In the genomic region with DNA sequence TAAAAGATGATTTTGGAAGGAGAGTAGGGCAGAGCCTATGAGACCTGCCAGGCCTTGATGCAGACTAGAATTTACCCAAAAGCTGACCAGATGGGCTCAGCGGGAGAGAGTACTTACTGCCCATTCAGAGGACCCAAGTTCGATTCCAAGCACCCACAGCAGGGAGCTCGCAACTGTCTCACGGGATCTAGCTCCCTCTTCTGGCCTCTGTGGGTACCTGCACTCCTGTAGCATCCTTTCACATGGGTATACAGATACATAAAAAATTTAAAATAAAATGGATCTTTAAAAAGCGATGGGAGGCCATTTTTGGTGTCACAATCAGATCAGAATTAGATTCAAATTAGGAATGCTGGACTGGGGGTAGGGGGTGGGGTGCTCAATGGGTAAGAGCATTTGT, we compare ENCODE assay signal across 22 mouse cellular contexts. TPM values are rescaled to one million over a fixed set of nuclear protein-coding genes. Genes with fewer than 3 reads are reported as not detected.
DNase-seq lines count a peak whose midpoint lies in the region; ATAC-seq and TF ChIP-seq lines count a peak whose summit lies in the region.
"Had no signal": no experiment of that assay in that cellular context is flagged by ENCODE, and none has a peak within 500 bp of the region (broad histone marks: within the 10 kb centered on the region; RNA-seq: fewer than 3 reads in every experiment).

No protein-coding gene starts in this region.

- no peak overlapping the region for H3K4me2 ChIP-seq in heart, embryonic 15.5 days
- no peak overlapping the region for H3K4me2 ChIP-seq in heart, embryonic 11.5 days
- H3K4me2 ChIP-seq in liver, postnatal 0 days (ENCODE audit: low read depth, low read length), result no peak overlapping the region
- no peak overlapping the region for H3K4me2 ChIP-seq in midbrain, postnatal 0 days (ENCODE audit: low read depth, low read length, poor library complexity, severe bottlenecking)
- H3K4me2 ChIP-seq: hindbrain, embryonic 14.5 days had no signal

- peak; percentile 21; the same call in 1 of the 2 replicates for TF ChIP-seq CTCF in liver, postnatal 0 days (IDR thresholded peaks at IDR 0.05; ENCODE audit: low read depth)
- peak; percentile 61 for TF ChIP-seq CTCF in ES-Bruce4 (IDR thresholded peaks at IDR 0.05; ENCODE audit: low read depth, low read length)
- no peak for TF ChIP-seq CTCF in midbrain, postnatal 0 days (IDR thresholded peaks at IDR 0.05)

- no peak overlapping the region for H3K9ac ChIP-seq in heart, embryonic 15.5 days
- H3K9ac ChIP-seq in heart, embryonic 11.5 days (ENCODE audit: low read depth, low read length), result no peak overlapping the region
- no peak overlapping the region for H3K9ac ChIP-seq in liver, postnatal 0 days (replicated peaks)
- no peak overlapping the region for H3K9ac ChIP-seq in ES-Bruce4 (ENCODE audit: low read depth, poor library complexity, severe bottlenecking)
- H3K9ac ChIP-seq in midbrain, postnatal 0 days (replicated peaks; ENCODE audit: low read length, poor library complexity, severe bottlenecking), result no peak overlapping the region
- H3K9ac ChIP-seq: hindbrain, embryonic 14.5 days had no signal

- peaks cover 71% of the 10 kb centered on the region for H3K4me1 ChIP-seq in heart, embryonic 15.5 days (replicated peaks)
- peaks cover 51% of the 10 kb centered on the region for H3K4me1 ChIP-seq in heart, embryonic 11.5 days (ENCODE audit: control insufficient read depth, insufficient read depth, low read length)
- H3K4me1 ChIP-seq in liver, postnatal 0 days (ENCODE audit: insufficient read depth), result peaks cover 8% of the 10 kb centered on the region
- H3K4me1 ChIP-seq in ES-Bruce4 (ENCODE audit: control insufficient read depth, insufficient read depth, low read length), result peaks cover 9% of the 10 kb centered on the region
- 0 out of 2 replicates have a peak, but pooled peaks cover 2% of the 10 kb centered on the region for H3K4me1 ChIP-seq in midbrain, postnatal 0 days (ENCODE audit: insufficient read depth, low read length)

- 0 out of 2 replicates have a peak, but pooled peaks cover 4% of the 10 kb centered on the region for H3K27me3 ChIP-seq in heart, embryonic 15.5 days
- H3K27me3 ChIP-seq in heart, embryonic 11.5 days (ENCODE audit: control insufficient read depth, insufficient read depth, low read length), result no peaks in the 10 kb centered on the region
- 0 out of 2 replicates have a peak, but pooled peaks cover 8% of the 10 kb centered on the region for H3K27me3 ChIP-seq in liver, postnatal 0 days (ENCODE audit: insufficient read depth, low read length)
- H3K27me3 ChIP-seq in ES-Bruce4 (ENCODE audit: control insufficient read depth, insufficient read depth, low read length, poor library complexity, severe bottlenecking), result no peaks in the 10 kb centered on the region
- H3K27me3 ChIP-seq in midbrain, postnatal 0 days (ENCODE audit: insufficient read depth, low read length), result no peaks in the 10 kb centered on the region; the same call in 1 of the 2 replicates

- TF ChIP-seq POLR2A in ES-Bruce4 (IDR thresholded peaks at IDR 0.05; ENCODE audit: insufficient read depth, low read length), result no peak

- H3K9me3 ChIP-seq in heart, embryonic 15.5 days (replicated peaks), result no peaks in the 10 kb centered on the region
- H3K9me3 ChIP-seq in heart, embryonic 11.5 days (replicated peaks; ENCODE audit: control insufficient read depth, low read length), result no peaks in the 10 kb centered on the region
- no peaks in the 10 kb centered on the region for H3K9me3 ChIP-seq in liver, postnatal 0 days (ENCODE audit: low read length)
- no peaks in the 10 kb centered on the region for H3K9me3 ChIP-seq in ES-Bruce4 (replicated peaks; ENCODE audit: control insufficient read depth, insufficient read depth, low read length, poor library complexity, severe bottlenecking)
- no peaks in the 10 kb centered on the region for H3K9me3 ChIP-seq in midbrain, postnatal 0 days (ENCODE audit: low read length)

- peak overlapping the region; percentile 62 for H3K27ac ChIP-seq in heart, embryonic 15.5 days
- H3K27ac ChIP-seq in heart, embryonic 11.5 days (ENCODE audit: low read depth, low read length), result no peak overlapping the region
- no peak overlapping the region for H3K27ac ChIP-seq in liver, postnatal 0 days (ENCODE audit: low read depth)
- no peak overlapping the region for H3K27ac ChIP-seq in ES-Bruce4 (ENCODE audit: insufficient read depth, low read length)
- no peak overlapping the region for H3K27ac ChIP-seq in midbrain, postnatal 0 days (ENCODE audit: low read depth, low read length)
- H3K27ac ChIP-seq: hindbrain, embryonic 14.5 days had no signal

- no peaks in the 10 kb centered on the region for H3K36me3 ChIP-seq in heart, embryonic 15.5 days
- H3K36me3 ChIP-seq in heart, embryonic 11.5 days (ENCODE audit: control insufficient read depth, insufficient read depth, low read length), result no peaks in the 10 kb centered on the region
- no peaks in the 10 kb centered on the region for H3K36me3 ChIP-seq in liver, postnatal 0 days (replicated peaks; ENCODE audit: insufficient read depth, low read length)
- no peaks in the 10 kb centered on the region for H3K36me3 ChIP-seq in ES-Bruce4 (ENCODE audit: control insufficient read depth, insufficient read depth, low read length, poor library complexity, severe bottlenecking)
- no peaks in the 10 kb centered on the region for H3K36me3 ChIP-seq in midbrain, postnatal 0 days (ENCODE audit: insufficient read depth, low read length)

- 91% methylated on average over 5 of the region's 5 CpGs for WGBS in heart, embryonic 15.5 days
- 95% methylated on average over 5 of the region's 5 CpGs for WGBS in heart, embryonic 11.5 days (ENCODE audit: insufficient replicate concordance)
- 88% methylated on average over 5 of the region's 5 CpGs for WGBS in liver, postnatal 0 days (ENCODE audit: insufficient replicate concordance)
- WGBS in midbrain, postnatal 0 days, result 93% methylated on average over 5 of the region's 5 CpGs

- TF ChIP-seq EP300 in liver, postnatal 0 days (IDR thresholded peaks at IDR 0.05; ENCODE audit: low read depth), result no peak
- no peak for TF ChIP-seq EP300 in ES-Bruce4 (IDR thresholded peaks at IDR 0.05; ENCODE audit: insufficient read depth, low read depth, low read length)

- DNase-seq in liver, postnatal 0 days, result no peak
- DNase-seq in liver, result no peak
- peak; percentile 59 for DNase-seq in R1 (ENCODE audit: low read depth, low spot score)
- no peak for DNase-seq in midbrain, postnatal 0 days (ENCODE audit: low spot score)
- DNase-seq: cerebellum, adult 9-11 months; kidney, adult 11 months; kidney, postnatal 36 days; lung, adult 2 months had no signal

- H3K4me3 ChIP-seq in heart, embryonic 15.5 days, result no peak overlapping the region
- H3K4me3 ChIP-seq in heart, embryonic 11.5 days (ENCODE audit: low read depth, low read length), result no peak overlapping the region
- no peak overlapping the region for H3K4me3 ChIP-seq in liver, postnatal 0 days (ENCODE audit: low read depth, low read length)
- H3K4me3 ChIP-seq in ES-Bruce4 (ENCODE audit: low read depth, low read length), result no peak overlapping the region
- H3K4me3 ChIP-seq in midbrain, postnatal 0 days (ENCODE audit: low read depth, low read length), result no peak overlapping the region

- ATAC-seq in heart, embryonic 15.5 days (replicated peaks; ENCODE audit: insufficient number of reproducible peaks, insufficient read depth, low FRiP score, low read depth), result no peak
- no peak for ATAC-seq in heart, embryonic 11.5 days (replicated peaks; ENCODE audit: insufficient number of reproducible peaks, low FRiP score, low TSS enrichment)
- no peak for ATAC-seq in liver, postnatal 0 days
- ATAC-seq in midbrain, postnatal 0 days (ENCODE audit: low FRiP score), result no peak

RNA-seq across cellular contexts. Expression of a gene that starts 11.1 kb away (rescaled TPM):
- polyA plus RNA-seq in heart, embryonic 15.5 days (2015; fragmentation: Nextera tagmentation; extraction: Ambion mirVana), result not detected in 2 replicates
- polyA plus RNA-seq in heart, embryonic 11.5 days (2014; fragmentation: Nextera tagmentation; extraction: Ambion mirVana), result not detected in 2 replicates
- not detected in 2 replicates for polyA plus RNA-seq in liver, postnatal 0 days (2015; fragmentation: Nextera tagmentation; extraction: Ambion mirVana)
- polyA plus RNA-seq in ES-Bruce4 (2011; ENCODE audit: insufficient read depth, insufficient read length, low read depth, missing spikeins), result not detected in 2 replicates
- total RNA-seq in midbrain, postnatal 0 days (2014; rRNA removed), result not detected in 2 replicates
- not detected in 2 replicates for polyA plus RNA-seq in midbrain, postnatal 0 days (2015; fragmentation: Nextera tagmentation; extraction: Ambion mirVana)
- total RNA-seq: adrenal gland, postnatal 25 days; gastrocnemius, postnatal 14 days; layer of hippocampus, postnatal 25 days; left cerebral cortex, postnatal 14 days had no signal
- polyA plus RNA-seq: embryonic facial prominence, embryonic 14.5 days; frontal cortex, adult 2 months; heart, embryonic 14.5 days; hindbrain, embryonic 14.5 days; limb, embryonic 14.5 days; lung, adult 2 months; neural tube, embryonic 11.5 days; stomach, embryonic 14.5 days had no signal
